18 mouse cellular contexts compared by ENCODE assay signal in genomic region chr9:108272691-108273090, GRCm38 (mm10). TPM values are rescaled to one million over a fixed set of nuclear protein-coding genes. Genes with fewer than 3 reads are reported as not detected.
DNase-seq lines count a peak whose midpoint lies in the region; ATAC-seq and TF ChIP-seq lines count a peak whose summit lies in the region.
"Had no signal": no experiment of that assay in that cellular context is flagged by ENCODE, and none has a peak within 500 bp of the region (broad histone marks: within the 10 kb centered on the region; RNA-seq: fewer than 3 reads in every experiment).

No protein-coding gene starts in this region.

- no peaks in the 10 kb centered on the region for H3K36me3 ChIP-seq in forebrain, embryonic 10.5 days (replicated peaks)
- no peaks in the 10 kb centered on the region for H3K36me3 ChIP-seq in forebrain, embryonic 11.5 days (ENCODE audit: control insufficient read depth, insufficient read depth, low read length)
- H3K36me3 ChIP-seq in kidney, embryonic 15.5 days = no peaks in the 10 kb centered on the region
- no peaks in the 10 kb centered on the region for H3K36me3 ChIP-seq in embryonic facial prominence, embryonic 13.5 days
- no peaks in the 10 kb centered on the region for H3K36me3 ChIP-seq in small intestine, adult 2 months (ENCODE audit: control insufficient read depth, insufficient read depth, low read length)
- H3K36me3 ChIP-seq: forebrain, embryonic 15.5 days; midbrain, embryonic 10.5 days had no signal

- H3K9me3 ChIP-seq in forebrain, embryonic 10.5 days = no peaks in the 10 kb centered on the region
- no peaks in the 10 kb centered on the region for H3K9me3 ChIP-seq in forebrain, embryonic 11.5 days (ENCODE audit: control insufficient read depth, low read length)
- H3K9me3 ChIP-seq in kidney, embryonic 15.5 days (replicated peaks) = no peaks in the 10 kb centered on the region
- H3K9me3 ChIP-seq in embryonic facial prominence, embryonic 13.5 days = no peaks in the 10 kb centered on the region
- H3K9me3 ChIP-seq: forebrain, embryonic 15.5 days; midbrain, embryonic 10.5 days had no signal

- TF ChIP-seq POLR2A in small intestine, adult 2 months (IDR thresholded peaks at IDR 0.05; ENCODE audit: low read depth, low read length) = no peak
- TF ChIP-seq POLR2A in cerebellum, adult 2 months (IDR thresholded peaks at IDR 0.05; ENCODE audit: borderline replicate concordance, insufficient read depth, low read length) = no peak

- DNase-seq in forebrain, embryonic 10.5 days (ENCODE audit: extremely low spot score, low spot score) = no peak
- no peak for DNase-seq in forebrain, embryonic 11.5 days (ENCODE audit: low spot score)
- DNase-seq in kidney, adult 11 months = no peak
- no peak for DNase-seq in embryo, embryonic 10 days (ENCODE audit: low spot score)
- no peak for DNase-seq in cerebellum, adult 2 months
- DNase-seq: adrenal gland, postnatal 10 days; cerebellum, adult 8-10 months; gastrocnemius, postnatal 10 days; layer of hippocampus, postnatal 36 days; lung, adult 2 months; right cerebral cortex, postnatal 4 days; thymus, postnatal 14 days had no signal

- H3K27me3 ChIP-seq in forebrain, embryonic 10.5 days (ENCODE audit: poor library complexity, severe bottlenecking) = no peaks in the 10 kb centered on the region
- no peaks in the 10 kb centered on the region for H3K27me3 ChIP-seq in forebrain, embryonic 11.5 days (ENCODE audit: control insufficient read depth, insufficient read depth, low read length)
- no peaks in the 10 kb centered on the region for H3K27me3 ChIP-seq in kidney, embryonic 15.5 days
- H3K27me3 ChIP-seq in embryonic facial prominence, embryonic 13.5 days = no peaks in the 10 kb centered on the region
- no peaks in the 10 kb centered on the region for H3K27me3 ChIP-seq in small intestine, adult 2 months (ENCODE audit: control insufficient read depth, insufficient read depth, low read length)
- no peaks in the 10 kb centered on the region for H3K27me3 ChIP-seq in cerebellum, adult 2 months (ENCODE audit: control insufficient read depth, insufficient read depth, low read length)
- H3K27me3 ChIP-seq: forebrain, embryonic 15.5 days had no signal

- H3K27ac ChIP-seq in forebrain, embryonic 10.5 days = 0 out of 2 replicates have a peak overlapping the region, but pooled peaks have one; percentile 20
- H3K27ac ChIP-seq in forebrain, embryonic 11.5 days (ENCODE audit: low read depth, low read length) = no peak overlapping the region
- peak overlapping the region; percentile 45 for H3K27ac ChIP-seq in kidney, embryonic 15.5 days
- H3K27ac ChIP-seq in embryonic facial prominence, embryonic 13.5 days = peak overlapping the region; percentile 29; the same call in 1 of the 2 replicates
- peak overlapping the region; percentile 54; the same call in 1 of the 2 replicates for H3K27ac ChIP-seq in small intestine, adult 2 months (ENCODE audit: insufficient read depth, low read depth, low read length)
- H3K27ac ChIP-seq in cerebellum, adult 2 months (ENCODE audit: insufficient read depth, low read length) = no peak overlapping the region
- H3K27ac ChIP-seq: forebrain, embryonic 15.5 days; midbrain, embryonic 10.5 days had no signal

- peaks cover 18% of the 10 kb centered on the region for H3K4me1 ChIP-seq in forebrain, embryonic 10.5 days
- no peaks in the 10 kb centered on the region for H3K4me1 ChIP-seq in forebrain, embryonic 11.5 days (replicated peaks; ENCODE audit: control insufficient read depth, insufficient read depth, low read length)
- peaks cover 21% of the 10 kb centered on the region for H3K4me1 ChIP-seq in kidney, embryonic 15.5 days
- H3K4me1 ChIP-seq in embryonic facial prominence, embryonic 13.5 days = 0 out of 2 replicates have a peak, but pooled peaks cover 7% of the 10 kb centered on the region
- H3K4me1 ChIP-seq in small intestine, adult 2 months (ENCODE audit: control insufficient read depth, insufficient read depth, insufficient read length, low read length) = peaks cover 30% of the 10 kb centered on the region; the same call in 1 of the 2 replicates
- H3K4me1 ChIP-seq in cerebellum, adult 2 months (ENCODE audit: control insufficient read depth, insufficient read depth, low read length) = no peaks in the 10 kb centered on the region
- H3K4me1 ChIP-seq: forebrain, embryonic 15.5 days had no signal

- 80% methylated on average over 5 of the region's 5 CpGs for WGBS in forebrain, embryonic 10.5 days
- WGBS in forebrain, embryonic 11.5 days = 74% methylated on average over 5 of the region's 5 CpGs
- WGBS in kidney, embryonic 15.5 days = 68% methylated on average over 5 of the region's 5 CpGs
- WGBS in embryonic facial prominence, embryonic 13.5 days = 59% methylated on average over 5 of the region's 5 CpGs
- 47% methylated on average over 5 of the region's 5 CpGs for WGBS in small intestine, adult 2 months
- WGBS in cerebellum, adult 2 months = 71% methylated on average over 5 of the region's 5 CpGs

- TF ChIP-seq CTCF in small intestine, adult 2 months (IDR thresholded peaks at IDR 0.05; ENCODE audit: extremely low read depth, insufficient read length, insufficient replicate concordance, low read depth, low read length) = no peak
- TF ChIP-seq CTCF in cerebellum, adult 2 months (IDR thresholded peaks at IDR 0.05; ENCODE audit: borderline replicate concordance, insufficient read depth, low read depth, low read length) = no peak

- no peak overlapping the region for H3K4me3 ChIP-seq in forebrain, embryonic 10.5 days
- H3K4me3 ChIP-seq in forebrain, embryonic 11.5 days (ENCODE audit: low read depth, low read length) = no peak overlapping the region
- no peak overlapping the region for H3K4me3 ChIP-seq in kidney, embryonic 15.5 days (replicated peaks)
- no peak overlapping the region for H3K4me3 ChIP-seq in embryonic facial prominence, embryonic 13.5 days
- H3K4me3 ChIP-seq in small intestine, adult 2 months (ENCODE audit: low read depth, low read length) = no peak overlapping the region
- H3K4me3 ChIP-seq in cerebellum, adult 2 months (replicated peaks; ENCODE audit: insufficient read depth, low read depth, low read length) = no peak overlapping the region
- H3K4me3 ChIP-seq: forebrain, embryonic 15.5 days; midbrain, embryonic 10.5 days had no signal

- no peak for ATAC-seq in forebrain, embryonic 11.5 days (replicated peaks; ENCODE audit: low FRiP score)
- 0 out of 2 replicates have a peak, but pooled peaks have one; percentile 6 for ATAC-seq in kidney, embryonic 15.5 days (replicated peaks; ENCODE audit: low FRiP score)
- no peak for ATAC-seq in embryonic facial prominence, embryonic 13.5 days (ENCODE audit: insufficient number of reproducible peaks, insufficient read depth, low FRiP score, low TSS enrichment, low read depth)
- ATAC-seq: forebrain, embryonic 15.5 days; inflammation-experienced regulatory T-cells, adult 6 months had no signal

- no peak overlapping the region for H3K4me2 ChIP-seq in forebrain, embryonic 11.5 days (ENCODE audit: low read depth, low read length, severe bottlenecking)
- no peak overlapping the region for H3K4me2 ChIP-seq in kidney, embryonic 15.5 days
- H3K4me2 ChIP-seq in embryonic facial prominence, embryonic 13.5 days = no peak overlapping the region
- H3K4me2 ChIP-seq: forebrain, embryonic 15.5 days had no signal

- no peak overlapping the region for H3K9ac ChIP-seq in forebrain, embryonic 11.5 days (ENCODE audit: low read length)
- no peak overlapping the region for H3K9ac ChIP-seq in kidney, embryonic 15.5 days
- H3K9ac ChIP-seq in embryonic facial prominence, embryonic 13.5 days = no peak overlapping the region
- H3K9ac ChIP-seq: forebrain, embryonic 15.5 days had no signal

RNA-seq across cellular contexts. Expression of gene Dag1, which starts 8.9 kb away (rescaled TPM):
- polyA plus RNA-seq in forebrain, embryonic 10.5 days (2016; fragmentation: Nextera tagmentation; extraction: Ambion mirVana) = 74.0 and 76.4 TPM in 2 replicates
- polyA plus RNA-seq in forebrain, embryonic 11.5 days (2014; fragmentation: Nextera tagmentation; extraction: Ambion mirVana) = 77.1 and 82.0 TPM in 2 replicates
- 141 and 147 TPM in 2 replicates for polyA plus RNA-seq in kidney, embryonic 15.5 days (2015; fragmentation: Nextera tagmentation; extraction: Ambion mirVana)
- polyA plus RNA-seq in embryonic facial prominence, embryonic 13.5 days (2015; fragmentation: Nextera tagmentation; extraction: Ambion mirVana) = 52.6 and 54.7 TPM in 2 replicates
- 31.2 and 52.1 TPM in 2 replicates for polyA plus RNA-seq in small intestine, adult 2 months (2012; rRNA removed)
- 33.8 and 38.6 TPM in 2 replicates for polyA plus RNA-seq in cerebellum, adult 2 months (2012; rRNA removed)

RNA-seq across cellular contexts. Expression of gene Nicn1, which starts 17.5 kb away (rescaled TPM):
- polyA plus RNA-seq in forebrain, embryonic 10.5 days (2016; fragmentation: Nextera tagmentation; extraction: Ambion mirVana) = 31.6 and 34.3 TPM in 2 replicates
- polyA plus RNA-seq in forebrain, embryonic 11.5 days (2014; fragmentation: Nextera tagmentation; extraction: Ambion mirVana) = 46.8 and 61.8 TPM in 2 replicates
- polyA plus RNA-seq in kidney, embryonic 15.5 days (2015; fragmentation: Nextera tagmentation; extraction: Ambion mirVana) = 31.3 and 41.0 TPM in 2 replicates
- polyA plus RNA-seq in embryonic facial prominence, embryonic 13.5 days (2015; fragmentation: Nextera tagmentation; extraction: Ambion mirVana) = 48.9 and 50.1 TPM in 2 replicates
- polyA plus RNA-seq in small intestine, adult 2 months (2012; rRNA removed) = 2.9 and 3.9 TPM in 2 replicates
- 94.1 and 97.5 TPM in 2 replicates for polyA plus RNA-seq in cerebellum, adult 2 months (2012; rRNA removed)

RNA-seq across cellular contexts. Expression of gene Amt, which starts 24.0 kb away (rescaled TPM):
- 34.8 and 40.0 TPM in 2 replicates for polyA plus RNA-seq in forebrain, embryonic 10.5 days (2016; fragmentation: Nextera tagmentation; extraction: Ambion mirVana)
- polyA plus RNA-seq in forebrain, embryonic 11.5 days (2014; fragmentation: Nextera tagmentation; extraction: Ambion mirVana) = 25.1 and 25.9 TPM in 2 replicates
- 35.9 and 38.0 TPM in 2 replicates for polyA plus RNA-seq in kidney, embryonic 15.5 days (2015; fragmentation: Nextera tagmentation; extraction: Ambion mirVana)
- polyA plus RNA-seq in embryonic facial prominence, embryonic 13.5 days (2015; fragmentation: Nextera tagmentation; extraction: Ambion mirVana) = 12.5 and 15.3 TPM in 2 replicates
- polyA plus RNA-seq in small intestine, adult 2 months (2012; rRNA removed) = 1.4 and 1.9 TPM in 2 replicates
- polyA plus RNA-seq in cerebellum, adult 2 months (2012; rRNA removed) = 63.2 and 64.2 TPM in 2 replicates

RNA-seq across cellular contexts. Expression of gene Rhoa, which starts 33.2 kb away (rescaled TPM):
- polyA plus RNA-seq in forebrain, embryonic 10.5 days (2016; fragmentation: Nextera tagmentation; extraction: Ambion mirVana) = 257 and 290 TPM in 2 replicates
- 298 and 303 TPM in 2 replicates for polyA plus RNA-seq in forebrain, embryonic 11.5 days (2014; fragmentation: Nextera tagmentation; extraction: Ambion mirVana)
- 462 and 484 TPM in 2 replicates for polyA plus RNA-seq in kidney, embryonic 15.5 days (2015; fragmentation: Nextera tagmentation; extraction: Ambion mirVana)
- polyA plus RNA-seq in embryonic facial prominence, embryonic 13.5 days (2015; fragmentation: Nextera tagmentation; extraction: Ambion mirVana) = 437 and 448 TPM in 2 replicates
- 30.5 and 70.2 TPM in 2 replicates for polyA plus RNA-seq in small intestine, adult 2 months (2012; rRNA removed)
- 198 and 201 TPM in 2 replicates for polyA plus RNA-seq in cerebellum, adult 2 months (2012; rRNA removed)

RNA-seq across cellular contexts. Expression of gene Tcta, which starts 33.3 kb away (rescaled TPM):
- 13.4 and 13.8 TPM in 2 replicates for polyA plus RNA-seq in forebrain, embryonic 10.5 days (2016; fragmentation: Nextera tagmentation; extraction: Ambion mirVana)
- polyA plus RNA-seq in forebrain, embryonic 11.5 days (2014; fragmentation: Nextera tagmentation; extraction: Ambion mirVana) = 20.8 and 25.5 TPM in 2 replicates
- polyA plus RNA-seq in kidney, embryonic 15.5 days (2015; fragmentation: Nextera tagmentation; extraction: Ambion mirVana) = 31.6 and 32.2 TPM in 2 replicates
- 31.5 and 34.2 TPM in 2 replicates for polyA plus RNA-seq in embryonic facial prominence, embryonic 13.5 days (2015; fragmentation: Nextera tagmentation; extraction: Ambion mirVana)
- polyA plus RNA-seq in small intestine, adult 2 months (2012; rRNA removed) = 19.0 and 36.7 TPM in 2 replicates
- polyA plus RNA-seq in cerebellum, adult 2 months (2012; rRNA removed) = 55.2 and 58.9 TPM in 2 replicates

Comparison
In these comparisons a context has a peak if more than half of its experiments do, and no peak if none do; other contexts are left out.
1. H3K27ac ChIP-seq: peak in forebrain, embryonic 10.5 days (single experiment), kidney, embryonic 15.5 days (single experiment), embryonic facial prominence, embryonic 13.5 days (single experiment) and small intestine, adult 2 months (single experiment); none in forebrain, embryonic 11.5 days (single experiment) and cerebellum, adult 2 months (single experiment).